Mouse (Mus musculus): Measurements from ENCODE around the gene Qrich2. TPM values are rescaled to one million over a fixed set of nuclear protein-coding genes. Genes with fewer than 3 reads are reported as not detected.

The Qrich2 gene
- total and polyA plus RNA-seq, 2 experiments from 2014 or later, result 0.14 TPM; not detected in 1

DNA sequence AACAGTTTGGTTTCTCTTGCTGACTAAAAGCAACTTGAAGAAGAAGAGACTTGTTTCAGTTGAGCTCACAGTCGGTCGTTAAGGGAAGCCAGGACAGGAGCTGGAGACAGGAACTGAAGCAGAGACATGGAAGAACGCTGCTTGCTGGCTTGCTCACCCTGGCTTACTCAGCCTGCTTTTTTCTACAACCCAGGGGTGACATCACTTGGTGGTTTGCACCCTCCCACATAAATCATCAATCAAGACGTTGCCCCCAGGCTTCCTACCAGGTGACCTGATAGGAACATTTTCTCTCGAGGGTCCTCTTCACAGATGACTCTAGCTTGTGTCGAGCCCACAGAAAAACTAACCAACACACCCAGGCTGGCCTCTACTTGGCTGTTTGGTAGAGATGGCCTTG is 42.8 kb downstream of the Qrich2 start:
- Histone ChIP-seq H3K4me1 (ENCODE audit: insufficient read depth, low read length) (no peaks in the 10 kb centered on the region), H3K9ac (replicated peaks; ENCODE audit: low read length, poor library complexity, severe bottlenecking) (no peak overlapping the region), H3K4me2 (ENCODE audit: low read depth, low read length, poor library complexity, severe bottlenecking) (no peak overlapping the region), H3K27ac (ENCODE audit: low read depth, low read length) (no peak overlapping the region), H3K4me3 (ENCODE audit: low read depth, low read length) (no peak overlapping the region), H3K27me3 (ENCODE audit: insufficient read depth, low read length) (no peaks in the 10 kb centered on the region), H3K9me3 (ENCODE audit: low read length) (no peaks in the 10 kb centered on the region), H3K36me3 (ENCODE audit: insufficient read depth, low read length) (no peaks in the 10 kb centered on the region)
- DNase-seq (ENCODE audit: low spot score), result no peak
- no peak for ATAC-seq (ENCODE audit: low FRiP score)
- no peak for TF ChIP-seq CTCF (IDR thresholded peaks at IDR 0.05)
- WGBS, result 90% methylated on average over 6 of the region's 6 CpGs

DNA sequence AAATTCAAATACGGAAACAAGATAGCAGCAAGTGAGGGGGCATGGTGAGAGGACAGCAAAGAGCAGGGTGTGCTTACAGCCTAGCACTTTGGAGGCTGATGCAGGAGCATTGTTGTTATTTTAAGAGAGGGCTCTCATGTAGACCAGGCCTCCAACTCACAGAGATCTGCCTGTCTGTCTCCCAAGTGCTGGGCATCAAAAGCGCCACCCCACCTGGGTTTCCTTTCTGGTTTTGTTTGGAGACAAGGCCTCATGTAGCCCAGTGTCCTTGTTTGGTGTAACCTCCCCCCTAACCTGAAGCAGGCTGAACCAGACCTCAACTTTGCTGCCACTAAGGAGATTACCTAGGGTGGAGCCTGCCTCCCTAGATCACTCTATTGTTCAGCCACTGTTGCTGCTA is 43.5 kb downstream of the Qrich2 start:
- Histone ChIP-seq H3K27ac (ENCODE audit: low read depth, low read length) (no peak overlapping the region), H3K9ac (replicated peaks; ENCODE audit: low read length, poor library complexity, severe bottlenecking) (no peak overlapping the region), H3K9me3 (ENCODE audit: low read length) (no peaks in the 10 kb centered on the region), H3K4me3 (ENCODE audit: low read depth, low read length) (no peak overlapping the region), H3K27me3 (ENCODE audit: insufficient read depth, low read length) (no peaks in the 10 kb centered on the region), H3K4me1 (ENCODE audit: insufficient read depth, low read length) (no peaks in the 10 kb centered on the region), H3K4me2 (ENCODE audit: low read depth, low read length, poor library complexity, severe bottlenecking) (no peak overlapping the region), H3K36me3 (ENCODE audit: insufficient read depth, low read length) (no peaks in the 10 kb centered on the region)
- WGBS, result 83% methylated on average over 2 of the region's 2 CpGs
- TF ChIP-seq CTCF (IDR thresholded peaks at IDR 0.05), result no peak
- ATAC-seq (ENCODE audit: low FRiP score) (no peak), DNase-seq (ENCODE audit: low spot score) (no peak)

DNA sequence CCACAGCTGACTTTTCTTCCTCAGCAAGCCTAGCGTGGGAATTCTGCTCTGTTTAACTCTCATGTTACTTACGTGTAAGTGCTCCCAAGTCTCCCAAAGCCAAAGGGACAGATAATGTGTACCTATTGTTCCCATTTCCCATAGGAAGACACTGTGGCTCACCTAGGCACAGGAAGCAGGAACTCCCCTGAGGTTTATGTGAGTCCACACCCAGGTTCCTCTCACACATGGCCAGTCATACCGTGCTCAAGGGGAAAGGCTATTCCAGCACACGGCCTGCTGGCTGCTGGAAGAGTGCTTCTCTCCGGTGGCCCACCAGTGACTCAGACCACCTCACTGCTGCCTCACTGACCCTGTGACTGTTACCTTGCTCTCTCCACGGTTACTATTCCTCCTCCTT is 44.9 kb downstream of the Qrich2 start:
- Histone ChIP-seq H3K36me3 (ENCODE audit: insufficient read depth, low read length) (no peaks in the 10 kb centered on the region), H3K9ac (replicated peaks; ENCODE audit: low read length, poor library complexity, severe bottlenecking) (no peak overlapping the region), H3K4me2 (ENCODE audit: low read depth, low read length, poor library complexity, severe bottlenecking) (no peak overlapping the region), H3K4me1 (ENCODE audit: insufficient read depth, low read length) (no peaks in the 10 kb centered on the region), H3K9me3 (ENCODE audit: low read length) (no peaks in the 10 kb centered on the region), H3K27me3 (ENCODE audit: insufficient read depth, low read length) (no peaks in the 10 kb centered on the region), H3K4me3 (ENCODE audit: low read depth, low read length) (no peak overlapping the region), H3K27ac (ENCODE audit: low read depth, low read length) (no peak overlapping the region)
- DNase-seq (ENCODE audit: low spot score) (no peak), ATAC-seq (ENCODE audit: low FRiP score) (no peak)
- no peak for TF ChIP-seq CTCF (IDR thresholded peaks at IDR 0.05)
- 67% methylated on average over 6 of the region's 6 CpGs for WGBS

DNA sequence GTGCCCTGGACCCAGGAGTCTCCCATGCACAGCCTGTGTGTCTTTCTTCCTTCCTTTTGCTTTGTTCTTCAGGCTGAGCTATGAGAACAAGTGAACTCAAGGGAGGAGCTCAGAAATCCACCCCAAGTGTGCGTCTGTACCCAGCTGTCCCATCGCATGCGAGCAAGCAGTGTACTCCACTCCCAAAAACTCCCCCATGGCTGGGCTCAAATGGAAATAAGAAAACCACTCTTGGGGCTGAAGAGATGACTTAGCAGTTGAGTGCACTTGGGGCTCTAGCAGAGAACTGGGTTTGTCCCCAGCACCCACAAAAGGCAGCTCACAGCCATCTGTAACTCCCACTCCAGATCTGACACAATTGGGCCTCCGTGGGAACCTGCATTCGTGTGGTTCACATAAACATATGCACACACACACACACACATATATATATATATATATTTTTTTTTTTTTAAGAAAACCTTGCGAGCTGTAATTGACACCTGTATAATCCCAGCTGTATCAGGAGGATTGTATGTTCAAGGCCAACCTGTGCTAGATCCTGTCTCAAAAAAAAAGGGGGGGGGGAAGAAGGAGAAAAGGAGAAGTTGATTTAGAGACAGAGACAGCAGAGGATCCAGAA is 47.1 kb downstream of the Qrich2 start:
- no peak overlapping the region for H3K4me3 ChIP-seq (ENCODE audit: low read depth, low read length)
- H3K36me3 ChIP-seq (ENCODE audit: insufficient read depth, low read length), result no peaks in the 10 kb centered on the region
- no peak overlapping the region for H3K9ac ChIP-seq (replicated peaks; ENCODE audit: low read length, poor library complexity, severe bottlenecking)
- no peak overlapping the region for H3K27ac ChIP-seq (ENCODE audit: low read depth, low read length)
- DNase-seq (ENCODE audit: low spot score) (no peak), ATAC-seq (ENCODE audit: low FRiP score) (no peak)
- H3K4me2 ChIP-seq (ENCODE audit: low read depth, low read length, poor library complexity, severe bottlenecking), result no peak overlapping the region
- no peaks in the 10 kb centered on the region for H3K27me3 ChIP-seq (ENCODE audit: insufficient read depth, low read length)
- no peak for TF ChIP-seq CTCF (IDR thresholded peaks at IDR 0.05)
- 83% methylated on average over 6 of the region's 6 CpGs for WGBS
- no peaks in the 10 kb centered on the region for H3K4me1 ChIP-seq (ENCODE audit: insufficient read depth, low read length)
- no peaks in the 10 kb centered on the region for H3K9me3 ChIP-seq (ENCODE audit: low read length)

DNA sequence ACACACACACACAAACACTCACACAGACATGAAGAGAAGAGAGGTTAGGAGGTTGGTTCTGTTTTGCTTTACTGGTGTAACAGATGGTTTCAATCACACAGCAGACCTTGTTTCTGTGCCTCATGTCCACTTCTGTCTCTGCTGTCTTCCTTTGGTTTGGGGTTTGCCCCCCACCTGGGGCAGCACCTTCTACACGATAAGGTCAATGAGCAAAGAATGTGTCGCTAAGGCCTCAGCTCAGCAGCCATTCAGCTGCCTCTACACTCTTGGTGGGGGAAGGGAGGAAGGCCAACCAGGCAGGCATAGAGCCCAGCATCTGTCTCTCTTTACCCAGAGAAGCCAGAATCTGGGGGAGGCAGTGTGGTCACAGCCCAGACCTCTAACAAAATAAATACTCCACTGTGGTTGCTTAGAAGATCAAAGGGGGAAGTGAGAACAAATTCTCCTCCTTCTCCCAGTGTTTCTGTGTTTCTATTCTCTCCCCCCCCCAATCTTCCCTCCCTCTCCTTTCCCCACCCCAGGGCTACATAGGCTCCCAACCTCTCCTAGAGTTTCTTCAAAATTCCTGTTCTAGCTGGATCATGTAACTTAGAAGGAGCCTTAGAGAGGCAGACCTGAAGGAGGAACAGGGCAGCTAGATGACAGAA is 47.7 kb downstream of the Qrich2 start:
- Histone ChIP-seq H3K27ac (ENCODE audit: low read depth, low read length) (no peak overlapping the region), H3K4me3 (ENCODE audit: low read depth, low read length) (no peak overlapping the region), H3K4me2 (ENCODE audit: low read depth, low read length, poor library complexity, severe bottlenecking) (no peak overlapping the region), H3K36me3 (ENCODE audit: insufficient read depth, low read length) (no peaks in the 10 kb centered on the region), H3K9me3 (ENCODE audit: low read length) (no peaks in the 10 kb centered on the region), H3K4me1 (ENCODE audit: insufficient read depth, low read length) (0 out of 2 replicates have a peak, but pooled peaks cover 2% of the 10 kb centered on the region), H3K27me3 (ENCODE audit: insufficient read depth, low read length) (no peaks in the 10 kb centered on the region), H3K9ac (replicated peaks; ENCODE audit: low read length, poor library complexity, severe bottlenecking) (no peak overlapping the region)
- WGBS, result 24% methylated on average over 2 of the region's 2 CpGs
- ATAC-seq (ENCODE audit: low FRiP score) (no peak), DNase-seq (ENCODE audit: low spot score) (peak; percentile 10)
- TF ChIP-seq CTCF (IDR thresholded peaks at IDR 0.05), result no peak

DNA sequence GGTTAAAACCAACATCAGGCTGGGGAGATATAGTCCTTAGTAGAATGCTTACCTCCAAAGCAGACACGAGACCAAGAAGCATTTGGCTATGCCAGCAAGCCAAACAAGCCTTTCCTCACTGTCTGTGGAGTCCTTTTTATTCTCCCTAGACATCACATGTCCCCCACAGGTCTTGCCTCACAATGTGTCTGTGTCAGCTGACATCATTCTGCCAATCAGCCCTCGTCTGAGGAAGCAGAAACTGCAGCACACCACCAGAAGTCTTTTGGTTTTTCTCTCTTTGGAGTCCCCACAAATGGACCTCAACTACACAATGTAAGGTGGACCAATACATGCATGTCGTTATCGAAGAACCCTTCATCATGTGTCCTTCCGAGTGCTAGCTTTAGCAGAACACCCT is 49.0 kb downstream of the Qrich2 start:
- Histone ChIP-seq H3K27ac (ENCODE audit: low read depth, low read length) (no peak overlapping the region), H3K27me3 (ENCODE audit: insufficient read depth, low read length) (no peaks in the 10 kb centered on the region), H3K4me3 (ENCODE audit: low read depth, low read length) (no peak overlapping the region), H3K36me3 (ENCODE audit: insufficient read depth, low read length) (no peaks in the 10 kb centered on the region), H3K9me3 (ENCODE audit: low read length) (no peaks in the 10 kb centered on the region), H3K9ac (replicated peaks; ENCODE audit: low read length, poor library complexity, severe bottlenecking) (no peak overlapping the region), H3K4me1 (ENCODE audit: insufficient read depth, low read length) (0 out of 2 replicates have a peak, but pooled peaks cover 3% of the 10 kb centered on the region), H3K4me2 (ENCODE audit: low read depth, low read length, poor library complexity, severe bottlenecking) (no peak overlapping the region)
- WGBS, result 89% methylated on average over 5 of the region's 5 CpGs
- TF ChIP-seq CTCF (IDR thresholded peaks at IDR 0.05), result no peak
- no peak for DNase-seq (ENCODE audit: low spot score)
- no peak for ATAC-seq (ENCODE audit: low FRiP score)

All from midbrain, postnatal 0 days (tissue).